Mouse (Mus musculus) megakaryocyte-erythroid progenitor cell, adult 5-6 weeks (primary cell): ENCODE results near the gene Amfr. TPM values are rescaled to one million over a fixed set of nuclear protein-coding genes. Genes with fewer than 3 reads are reported as not detected.
A peak's percentile ranks its signal among the peaks of the same experiment; 100 is the strongest.

Experiments
- ATAC-seq: replicated peaks from 2 replicates; pipeline ENCODE4 v1.8.0; 2016; ENCODE audit warnings: mild to moderate bottlenecking, inconsistent platforms; ENCODE audit not compliant: severe bottlenecking, poor library complexity, low FRiP score, low TSS enrichment
- total RNA-seq, 2 experiments: library from RNA; stranded (forward) in 1 of 2; stranded (reverse) in 1 of 2; fragments of 200-1000, 215-1000 nt in 1 of 2; fragments of >200 nt in 1 of 2; fragmentation: Nextera tagmentation in 1 of 2; gene quantifications; 2 replicates each; pipeline ENCODE4 v1.2.3; 2014 to 2017

The Amfr gene
- total RNA-seq (2014; fragmentation: Nextera tagmentation) (62.9 and 64.6 TPM in 2 replicates), total RNA-seq (2017) (89.4 and 214 TPM in 2 replicates)

DNA sequence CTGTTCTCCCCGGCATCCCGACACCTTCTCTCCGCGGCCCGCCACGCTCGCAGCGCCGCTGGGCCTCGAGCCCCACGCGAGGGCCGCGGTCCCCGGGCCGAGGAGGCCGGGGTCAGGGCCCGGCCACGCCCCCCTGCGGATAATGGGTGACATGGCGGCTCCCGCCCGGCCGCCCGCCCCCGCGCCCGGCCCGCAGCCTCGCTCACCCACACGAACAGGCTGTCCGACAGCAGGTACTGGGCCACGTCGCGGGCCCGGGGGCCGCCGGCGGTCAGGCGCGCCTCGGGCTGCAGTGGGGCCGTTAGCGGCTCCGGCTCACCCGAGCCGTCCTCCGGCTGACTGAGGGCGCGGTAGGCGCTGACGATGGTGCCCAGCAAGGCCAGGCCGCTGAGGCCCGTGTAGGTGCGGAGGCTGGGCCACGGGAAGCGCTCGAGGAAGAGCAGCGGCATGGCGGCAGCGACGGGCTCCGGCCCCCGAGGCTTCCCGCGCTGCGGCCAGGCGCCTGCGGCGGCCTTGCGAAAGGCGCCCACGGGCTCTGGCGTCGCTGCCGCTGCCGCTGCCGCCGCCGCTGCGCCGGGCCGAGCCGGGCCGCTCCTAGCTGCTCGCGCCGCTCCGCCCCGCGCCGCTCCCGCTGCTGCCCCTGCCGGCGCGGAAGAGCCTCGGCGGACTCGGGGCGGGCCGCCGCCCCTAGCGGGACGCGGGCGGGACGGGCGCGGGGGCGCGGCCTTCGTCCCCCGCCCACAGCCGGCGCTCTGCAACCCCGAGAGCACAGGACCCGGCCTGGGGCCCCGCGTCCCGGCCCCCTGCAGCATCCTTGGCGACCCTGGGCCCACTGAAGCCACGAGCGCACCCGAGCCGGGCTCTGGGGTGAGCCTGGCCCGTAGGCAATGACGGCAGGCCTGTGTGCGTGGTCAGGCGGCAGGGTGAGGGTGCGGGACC lies at the start of gene Amfr:
Gene Amfr, minus strand, starts transcription at position 830 of the 939 bp plus-strand sequence.
- ATAC-seq, result peak; percentile 62

DNA sequence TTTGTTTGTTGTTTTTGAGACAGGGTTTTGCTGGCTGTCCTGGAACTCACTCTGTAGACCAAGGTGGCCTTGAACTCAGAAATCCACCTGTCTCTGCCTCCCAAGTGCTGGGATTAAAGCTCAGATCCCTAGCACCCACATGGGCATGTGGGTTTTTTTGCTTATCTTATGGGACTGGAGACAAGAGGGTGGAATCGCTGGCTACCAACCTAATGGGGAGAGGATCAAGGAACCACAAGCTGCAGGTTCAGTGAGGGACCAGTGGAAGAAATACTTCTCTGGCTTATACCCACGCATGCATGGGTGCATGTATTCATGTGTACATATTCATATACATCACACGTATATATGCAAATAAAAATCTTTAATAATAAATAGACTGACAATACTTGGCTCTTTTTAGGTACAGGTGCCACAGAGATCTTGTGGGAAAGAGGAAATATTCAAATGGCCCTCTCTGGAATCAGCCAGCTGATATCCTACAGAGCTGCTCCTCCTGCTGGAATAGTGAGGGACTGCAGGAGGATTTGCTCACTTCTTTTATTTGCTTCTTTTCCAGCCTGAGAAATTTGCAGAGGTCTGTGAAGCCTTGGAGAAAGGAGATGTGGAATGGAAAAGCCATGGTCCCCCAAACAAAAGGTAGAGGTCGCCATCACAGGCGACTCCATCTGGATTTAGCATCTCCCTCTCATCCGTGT lies 44.7 kb upstream of the Amfr start:
- peak; percentile 71; the same call in 1 of the 2 replicates for ATAC-seq

DNA sequence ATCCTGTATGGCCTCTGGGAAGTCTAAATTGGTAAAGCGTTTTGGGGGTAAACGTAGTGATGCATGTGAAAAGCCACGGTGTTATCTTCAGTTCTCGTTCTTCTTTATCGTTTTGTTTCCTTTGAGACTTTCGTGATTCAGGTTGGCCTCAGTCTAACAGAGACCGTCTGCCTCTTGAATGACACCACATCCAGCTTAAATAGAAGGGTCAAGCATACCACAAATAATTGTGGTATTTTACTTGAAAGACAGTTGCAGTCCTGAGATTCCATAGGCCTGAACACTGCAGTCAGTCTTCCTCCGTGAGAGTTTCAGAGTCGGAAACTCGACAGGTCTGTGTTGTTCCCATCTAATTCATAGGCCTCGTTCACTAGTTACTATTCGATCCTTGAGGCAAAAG lies 40.1 kb upstream of the Amfr start:
- no peak for ATAC-seq

DNA sequence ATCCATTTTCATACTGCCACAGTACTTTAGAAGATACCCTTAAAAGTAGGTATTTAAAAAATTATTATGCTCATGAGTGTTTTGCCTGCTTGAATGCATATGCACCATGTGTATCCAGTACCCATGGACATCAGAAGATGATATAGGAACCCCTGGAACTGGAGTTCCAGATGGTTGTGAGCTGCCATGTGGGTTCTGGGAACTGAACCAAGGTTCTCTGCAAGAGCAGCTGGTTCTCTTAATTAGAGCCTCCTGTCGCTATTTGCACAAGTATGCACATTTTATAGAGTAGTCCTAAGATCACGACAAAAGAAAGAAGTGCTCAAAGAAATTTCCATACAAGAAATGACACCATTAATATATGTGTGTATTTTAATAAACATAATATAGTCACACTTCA lies 35.2 kb upstream of the Amfr start:
- no peak for ATAC-seq

DNA sequence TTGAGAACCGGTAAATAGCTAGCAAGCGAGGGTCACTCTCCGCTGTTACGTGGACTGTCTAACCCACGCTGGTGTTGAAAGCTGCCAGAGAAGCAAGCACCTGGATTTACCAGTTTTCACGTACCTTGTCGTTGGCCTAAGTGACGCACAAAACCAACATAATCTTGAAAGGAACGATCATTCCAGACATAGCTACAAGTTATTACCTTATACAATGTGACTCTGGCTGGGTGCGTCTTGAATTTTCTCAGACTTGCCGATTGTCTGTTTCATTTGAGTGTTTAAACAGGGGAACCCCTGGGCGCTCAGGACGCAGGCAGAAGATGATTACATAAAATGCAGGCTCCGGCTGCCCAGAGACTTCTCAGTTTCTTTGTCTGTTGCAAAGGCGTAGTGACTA lies 25.2 kb upstream of the Amfr start:
- no peak for ATAC-seq

DNA sequence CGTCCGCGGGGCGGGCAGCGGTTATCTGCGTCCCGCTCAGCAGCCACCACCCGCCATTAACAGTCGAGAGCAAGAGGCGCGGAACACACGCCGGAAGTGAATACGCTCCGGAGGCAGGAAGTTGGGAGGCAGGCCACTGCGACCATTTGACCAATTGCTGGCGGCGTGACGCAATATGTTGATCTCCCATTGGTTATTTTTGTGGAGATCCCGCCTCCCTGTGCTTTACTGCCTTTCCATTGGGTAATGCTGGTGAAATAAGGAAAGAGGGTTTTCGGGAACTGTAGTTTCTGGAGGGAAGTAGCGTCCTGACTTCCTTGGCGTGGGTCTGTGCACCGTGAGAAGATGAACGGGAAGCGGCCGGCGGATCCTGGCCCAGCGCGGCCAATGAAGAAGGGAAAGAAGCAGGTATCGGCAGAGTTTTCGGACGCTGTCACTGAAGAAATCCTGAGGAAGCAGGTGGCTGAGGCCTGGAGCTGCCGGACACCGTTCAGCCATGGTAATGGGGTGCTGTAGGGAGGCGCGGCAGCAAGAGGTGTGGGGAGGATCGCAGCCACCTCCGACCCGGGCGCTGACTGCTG lies 24.4 kb upstream of the Amfr start, which contains the start of the genes Nudt21 and Ogfod1:
Gene Nudt21, minus strand, starts transcription at position 88 of the 581 bp plus-strand sequence.
Gene Ogfod1, plus strand, starts transcription at position 255 of the 581 bp plus-strand sequence.
- peak; percentile 97 for ATAC-seq

DNA sequence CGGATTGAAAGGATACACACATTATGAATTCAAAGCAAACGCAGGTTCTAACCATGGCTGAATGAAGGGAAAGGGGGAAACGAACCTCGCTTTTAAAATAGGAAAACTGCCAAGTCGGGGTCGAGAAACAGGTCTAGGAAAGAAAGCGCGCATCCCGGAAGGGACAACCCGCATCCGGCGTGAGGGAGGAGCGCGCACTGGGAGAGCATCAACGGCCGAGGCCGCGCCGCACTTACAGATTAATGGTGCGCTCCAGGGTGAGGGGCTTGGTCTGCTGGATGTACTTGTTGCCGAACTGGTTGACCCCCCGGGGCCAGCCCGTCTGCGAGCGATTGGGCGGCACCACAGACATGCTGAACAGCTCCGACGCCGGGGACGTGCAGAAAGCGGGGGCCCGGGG lies 23.9 kb upstream of the Amfr start:
- peak; percentile 61 for ATAC-seq

DNA sequence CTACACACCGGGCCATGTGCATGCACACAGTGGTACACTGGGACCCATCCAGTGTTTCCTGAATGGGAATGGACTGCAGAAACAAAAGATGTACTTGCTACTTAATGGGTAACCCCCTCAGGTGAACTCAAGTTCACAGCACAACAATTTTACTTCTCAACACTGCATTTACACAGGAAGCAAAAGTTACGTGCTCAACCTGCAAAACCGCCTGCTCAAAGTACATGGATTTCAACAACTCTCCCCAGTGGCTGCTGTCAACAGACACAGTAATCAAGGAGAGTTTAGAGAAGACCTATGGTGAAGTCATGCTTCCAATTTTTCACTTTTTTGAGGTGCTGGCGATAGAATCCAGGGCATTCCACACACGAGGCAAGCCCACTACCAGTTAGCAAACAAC lies 22.6 kb upstream of the Amfr start:
- ATAC-seq, result no peak

DNA sequence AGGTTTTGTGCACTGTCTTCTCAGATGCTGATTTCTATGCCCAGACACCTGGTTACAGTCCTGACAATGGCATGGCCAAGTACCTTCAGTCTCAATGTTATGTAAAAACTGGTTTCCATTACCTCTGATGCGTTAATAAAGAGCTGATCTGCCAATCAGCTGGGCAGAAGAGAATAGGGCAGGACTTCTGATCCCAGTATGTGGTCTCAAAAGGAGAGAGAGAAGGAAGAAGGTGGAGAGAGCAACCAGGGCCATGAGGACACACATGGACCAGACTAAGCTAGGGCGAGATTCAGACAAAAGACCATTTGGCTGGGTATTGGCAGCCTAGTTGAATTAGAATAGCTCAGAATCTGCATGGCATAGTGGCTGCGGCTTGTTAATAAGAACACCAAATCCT lies 21.0 kb upstream of the Amfr start:
- no peak for ATAC-seq

DNA sequence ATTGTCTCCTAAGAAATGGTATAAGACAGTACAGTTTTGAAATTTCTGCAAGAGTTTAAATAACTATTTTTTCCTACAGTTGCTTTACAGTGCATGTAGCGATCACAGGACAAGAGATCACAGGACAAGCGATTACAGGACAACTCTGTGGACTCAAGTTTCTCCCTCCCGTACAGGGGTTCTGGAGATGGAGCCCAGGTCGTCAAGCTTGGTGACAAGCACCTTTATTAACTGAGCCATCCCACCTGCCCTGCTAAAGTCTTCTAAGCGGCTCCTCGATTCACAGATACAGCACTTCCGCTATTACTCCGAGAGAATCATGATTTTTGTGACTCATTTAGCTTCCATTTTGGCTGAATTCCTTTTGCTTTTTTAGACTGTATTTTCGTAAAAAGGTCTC lies 17.1 kb upstream of the Amfr start:
- ATAC-seq, result no peak

DNA sequence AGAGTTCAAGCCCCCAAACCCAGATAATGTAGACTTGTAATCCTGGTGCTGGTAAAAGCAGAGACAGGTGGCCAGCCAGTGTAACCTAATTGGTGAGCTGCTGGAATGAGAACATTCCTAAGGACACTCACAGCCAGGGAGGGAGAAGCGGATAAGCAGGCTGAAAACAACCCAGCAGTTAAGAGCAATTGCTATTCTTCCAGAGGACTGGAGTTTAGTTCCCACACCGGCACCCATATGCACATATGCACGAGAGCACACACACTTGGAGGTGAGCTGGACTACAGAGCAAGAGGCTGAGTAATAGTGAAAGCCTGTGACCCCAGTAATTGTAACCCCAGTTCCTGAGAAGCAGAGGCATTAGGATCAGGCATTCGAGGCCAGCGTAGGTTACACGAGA lies 11.3 kb upstream of the Amfr start:
- no peak for ATAC-seq

DNA sequence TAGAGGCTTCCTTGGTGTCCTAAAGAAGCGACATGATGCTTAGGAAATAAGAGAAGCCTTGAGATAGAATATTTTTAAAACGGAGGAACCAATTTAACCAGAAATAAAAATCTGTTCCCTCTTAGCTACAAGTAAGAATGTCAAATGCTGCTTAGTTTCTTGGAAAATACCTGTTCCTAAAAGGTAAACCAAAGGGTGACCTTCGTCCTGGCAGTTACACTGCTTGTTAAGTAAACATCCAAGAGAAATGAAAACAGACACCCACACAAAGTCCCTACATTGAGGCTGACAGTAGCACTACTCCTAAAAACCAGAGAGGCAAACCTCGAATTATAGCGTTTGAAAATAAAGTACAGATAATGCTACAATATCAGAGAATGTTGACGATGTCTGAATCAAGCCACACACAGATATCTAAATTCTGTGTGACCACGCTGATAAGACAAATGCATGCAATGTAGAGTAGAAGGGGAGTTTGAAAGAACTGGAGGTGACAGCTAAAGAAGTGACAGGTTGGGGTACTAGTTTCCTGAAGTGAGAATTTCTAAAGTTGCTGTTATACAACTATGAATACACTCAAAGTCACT lies 477 bp upstream of the Amfr start:
- peak; percentile 25; the same call in 1 of the 2 replicates for ATAC-seq

DNA sequence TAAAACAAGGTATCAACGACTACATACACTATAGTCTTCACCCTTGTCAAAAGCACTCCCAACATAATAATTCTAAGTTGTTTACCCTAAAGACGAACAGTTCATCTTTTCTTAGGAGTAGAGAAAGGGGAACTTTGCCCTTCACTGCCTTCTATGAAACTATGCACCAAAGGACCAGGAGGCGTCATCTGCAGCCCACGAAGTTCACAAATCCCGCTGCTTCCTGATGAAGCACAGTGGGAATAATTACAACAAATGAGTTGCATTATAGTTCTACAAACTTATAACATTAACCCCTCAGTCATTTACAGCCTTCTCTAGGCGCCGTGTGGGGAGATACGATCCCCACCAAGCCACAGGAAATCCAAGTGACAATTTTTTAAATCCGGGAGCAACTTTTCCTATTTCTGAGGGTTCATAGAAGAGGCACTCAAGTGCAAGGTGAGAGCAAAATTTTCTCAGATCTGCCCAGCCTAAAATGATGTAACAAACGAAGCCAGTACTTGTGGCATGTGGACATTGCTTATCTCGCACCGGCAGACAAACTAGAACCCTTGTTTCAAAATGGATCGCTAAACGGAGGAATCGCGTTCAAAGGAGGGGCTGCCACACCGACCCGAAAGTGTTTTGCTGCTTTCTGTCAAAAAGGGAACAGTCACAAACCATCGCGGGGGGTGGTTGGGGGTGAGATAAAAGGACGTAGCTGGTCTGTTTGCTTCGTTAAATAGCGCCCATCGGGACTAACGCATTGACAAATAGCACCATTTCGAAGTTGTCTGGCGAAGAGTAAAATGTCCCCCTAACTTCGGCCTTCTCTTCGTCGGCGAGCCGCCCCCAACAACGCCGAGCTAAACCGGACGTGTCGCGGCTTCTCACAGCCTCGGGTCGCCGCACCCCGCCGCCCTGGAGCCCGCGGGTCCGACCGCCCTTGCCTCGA lies 1.3 kb downstream of the Amfr start:
- ATAC-seq, result peak; percentile 46

DNA sequence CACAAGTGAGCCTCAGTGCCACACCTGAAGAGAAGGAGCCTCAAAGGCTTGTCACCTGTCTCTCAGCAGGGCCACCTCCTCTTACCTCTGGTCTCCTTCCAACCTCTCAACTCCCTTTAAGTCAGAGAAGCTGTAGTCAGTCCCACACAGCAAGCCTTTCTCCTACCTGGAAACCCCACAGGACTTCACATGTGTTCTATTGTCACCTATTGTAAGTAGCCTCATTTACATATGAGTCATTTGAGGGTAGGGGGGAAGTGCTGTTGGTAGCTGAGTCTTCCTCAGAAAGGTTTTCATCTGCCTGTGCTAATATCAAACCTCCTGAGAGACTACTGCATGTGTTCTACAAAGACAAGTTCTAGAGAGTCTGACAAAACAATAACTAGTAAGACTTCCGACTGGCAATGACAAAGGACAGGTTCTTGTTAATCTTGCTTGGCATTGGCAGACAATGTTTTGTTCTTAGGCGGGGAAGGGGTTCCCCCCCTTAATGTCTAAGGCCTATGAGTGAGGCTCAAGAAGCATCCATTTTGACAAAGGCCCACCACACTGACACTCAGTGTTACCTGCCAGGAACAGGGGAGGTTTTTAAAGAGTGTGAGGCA lies 2.4 kb downstream of the Amfr start:
- ATAC-seq, result no peak

DNA sequence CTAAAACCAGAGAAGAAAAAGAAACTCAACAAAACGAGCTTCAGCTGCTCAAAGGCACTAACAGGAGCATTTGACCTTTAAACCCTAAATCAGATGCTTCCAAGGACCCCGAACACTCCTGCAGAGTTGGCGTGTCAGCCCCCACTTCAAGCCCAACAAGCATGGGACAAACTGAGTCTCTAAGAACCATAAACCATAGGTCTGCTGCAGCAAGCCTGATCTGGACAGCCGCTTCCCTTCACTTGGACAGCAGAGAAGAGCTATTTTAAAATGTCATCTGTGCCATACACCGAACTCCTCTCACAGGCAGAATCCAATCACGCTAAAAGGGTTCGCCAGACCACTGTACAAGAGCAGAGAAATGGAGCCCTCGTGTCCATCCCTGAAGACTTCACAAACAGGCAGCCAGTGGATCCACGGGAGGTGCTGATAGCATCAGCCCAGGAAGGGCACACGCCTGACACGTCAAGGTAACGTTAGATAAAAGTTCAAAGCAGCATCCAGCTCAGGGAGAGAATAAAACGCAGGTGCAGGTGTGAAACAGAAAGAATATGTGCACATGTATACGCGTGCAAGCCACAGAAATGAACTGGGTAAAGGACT lies 3.3 kb downstream of the Amfr start:
- no peak for ATAC-seq

DNA sequence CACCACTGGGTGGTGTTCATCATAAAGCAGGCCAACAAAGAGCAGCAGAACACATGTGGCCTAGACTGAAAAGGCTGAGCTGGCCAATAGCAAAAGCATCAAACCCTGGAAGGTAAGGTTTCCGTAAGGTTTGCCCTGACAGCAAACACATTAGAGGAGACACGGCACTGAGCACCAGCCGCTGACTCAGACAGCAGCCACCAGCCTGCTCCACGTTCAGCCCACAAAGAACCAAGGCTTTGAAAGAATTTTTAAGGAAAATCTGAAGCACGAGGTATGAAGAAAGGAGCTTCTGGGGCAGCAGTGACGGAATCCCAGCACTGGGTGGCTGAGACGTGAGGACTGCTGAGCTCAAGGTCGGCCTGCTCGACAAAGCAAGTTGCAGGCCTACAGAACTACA lies 8.5 kb downstream of the Amfr start:
- ATAC-seq, result 0 out of 2 replicates have a peak, but pooled peaks have one; percentile 34

DNA sequence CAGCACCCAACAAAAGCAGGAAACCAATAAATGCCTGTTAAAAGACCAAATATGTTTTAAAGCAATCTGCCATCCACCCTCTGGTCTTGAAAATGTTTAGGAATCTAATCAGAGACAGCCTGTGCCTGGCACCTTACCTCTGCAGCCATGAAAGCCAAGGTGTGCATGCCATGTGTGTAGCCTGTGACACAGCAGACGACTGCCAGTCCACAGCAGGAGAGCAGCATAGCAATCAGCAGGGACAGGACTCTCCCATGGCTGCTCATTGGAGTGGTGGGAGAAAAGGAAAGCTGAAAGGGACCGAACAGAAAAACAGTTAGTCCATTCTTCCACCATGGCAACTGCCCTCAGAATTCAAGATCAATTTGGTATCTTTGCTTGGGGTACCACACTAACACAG lies 13.7 kb downstream of the Amfr start:
- ATAC-seq, result no peak

DNA sequence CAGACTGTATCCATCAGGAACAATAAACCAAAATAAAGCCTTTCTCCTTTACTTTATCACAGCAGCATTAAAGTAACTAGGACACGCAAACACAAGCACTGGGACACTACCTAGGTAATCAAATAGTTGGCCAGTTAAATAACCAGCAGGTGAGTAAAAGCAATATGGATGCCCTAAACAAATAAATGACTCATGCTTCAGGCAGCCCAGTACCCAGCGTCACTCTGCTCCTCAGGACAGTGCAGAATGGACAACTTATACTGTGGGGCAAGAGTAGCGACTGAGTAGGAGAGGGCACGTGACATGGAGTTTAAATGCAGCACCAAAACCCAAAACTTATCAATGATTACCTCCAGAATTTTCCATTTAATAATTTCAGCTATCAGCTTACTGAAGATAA lies 22.9 kb downstream of the Amfr start:
- no peak for ATAC-seq
